Mouse (Mus musculus) cortical plate, adult 2 months (tissue): ENCODE data around the gene Synj2bp.

Source experiments
- CTCF ChIP-seq: fragments of 200-500 bp; IDR thresholded peaks from 2 replicates; pipeline ENCODE4 v1.5.1; 2011; ENCODE audit warnings: mild to moderate bottlenecking, control low read depth, low read length; ENCODE audit not compliant: insufficient read depth; ENCODE audit errors: extremely low read depth
- POLR2A ChIP-seq: fragments of 200-500 bp; IDR thresholded peaks from 2 replicates; pipeline ENCODE4 v1.6.1; 2011; ENCODE audit warnings: mild to moderate bottlenecking, low read length, control low read depth; ENCODE audit not compliant: insufficient read depth; ENCODE audit errors: extremely low read depth

DNA sequence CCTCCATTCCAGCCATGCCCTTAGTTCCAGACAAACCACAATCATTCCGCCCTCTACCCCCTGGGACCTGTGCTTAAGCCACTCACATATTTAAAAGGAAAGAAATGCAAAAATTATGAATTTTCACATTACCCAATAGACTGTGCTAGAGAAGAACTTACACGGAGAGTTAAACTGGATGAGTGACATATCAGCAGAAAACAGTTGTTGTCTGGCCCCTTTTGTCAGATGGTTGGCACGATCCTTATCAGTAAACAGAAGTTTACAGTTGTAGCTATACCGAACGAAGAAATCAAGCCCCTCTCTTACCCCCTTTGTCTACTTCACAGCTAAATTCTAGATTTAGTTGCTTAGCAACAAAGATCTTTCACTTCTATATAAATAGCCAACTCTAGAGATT, 35.2 kb upstream of the Synj2bp start:
- TF ChIP-seq CTCF (no peak), POLR2A (no peak)
